ENCODE assay signal across 16 mouse cellular contexts in genomic region chr2:104460021-104460420, GRCm38 (mm10). TPM values are rescaled to one million over a fixed set of nuclear protein-coding genes. Genes with fewer than 3 reads are reported as not detected.
"Had no signal": no experiment of that assay in that cellular context is flagged by ENCODE, and none has a peak within 500 bp of the region (broad histone marks: within the 10 kb centered on the region; RNA-seq: fewer than 3 reads in every experiment).

No protein-coding gene starts in this region.

- ATAC-seq: lung, postnatal 0 days; midbrain, embryonic 16.5 days had no signal

- H3K4me2 ChIP-seq: liver, embryonic 11.5 days; liver, embryonic 15.5 days; midbrain, embryonic 12.5 days had no signal

- H3K27ac ChIP-seq: left cerebral cortex, adult 2 months; limb, embryonic 10.5 days; liver, embryonic 15.5 days; midbrain, embryonic 12.5 days had no signal

- H3K27me3 ChIP-seq: liver, embryonic 15.5 days; megakaryocyte, embryonic 14.5 days; midbrain, embryonic 12.5 days had no signal

- DNase-seq: kidney, adult 9 months; kidney, postnatal 10 days; kidney, postnatal 4 days; lung, adult 2 months; lung, postnatal 36 days; right cerebral cortex, adult 18-20 months; thymus, adult 18-20 months; thymus, postnatal 14 days had no signal

- H3K4me3 ChIP-seq: left cerebral cortex, adult 2 months; limb, embryonic 10.5 days; liver, embryonic 15.5 days; megakaryocyte, embryonic 14.5 days; midbrain, embryonic 12.5 days had no signal

- H3K36me3 ChIP-seq: liver, embryonic 15.5 days; midbrain, embryonic 12.5 days had no signal

- H3K9ac ChIP-seq: liver, embryonic 15.5 days; midbrain, embryonic 12.5 days had no signal

- H3K9me3 ChIP-seq: limb, embryonic 10.5 days; liver, embryonic 15.5 days; megakaryocyte, embryonic 14.5 days; midbrain, embryonic 12.5 days had no signal

RNA-seq across cellular contexts. Expression of gene D430041D05Rik, which starts 49.2 kb away (rescaled TPM):
- polyA plus RNA-seq: liver, embryonic 15.5 days had no signal
